Mouse (Mus musculus): ENCODE results near the gene Gm17657. TPM values are rescaled to one million over a fixed set of nuclear protein-coding genes. Genes with fewer than 3 reads are reported as not detected.
"Not testable (repeated sequence)": the region's sequence is repeated elsewhere in the genome, so short reads cannot be mapped to it uniquely, and the experiment has no call there.

Gm17657 gene
- polyA plus RNA-seq, 1 experiment from 2014 or later = not detected

DNA sequence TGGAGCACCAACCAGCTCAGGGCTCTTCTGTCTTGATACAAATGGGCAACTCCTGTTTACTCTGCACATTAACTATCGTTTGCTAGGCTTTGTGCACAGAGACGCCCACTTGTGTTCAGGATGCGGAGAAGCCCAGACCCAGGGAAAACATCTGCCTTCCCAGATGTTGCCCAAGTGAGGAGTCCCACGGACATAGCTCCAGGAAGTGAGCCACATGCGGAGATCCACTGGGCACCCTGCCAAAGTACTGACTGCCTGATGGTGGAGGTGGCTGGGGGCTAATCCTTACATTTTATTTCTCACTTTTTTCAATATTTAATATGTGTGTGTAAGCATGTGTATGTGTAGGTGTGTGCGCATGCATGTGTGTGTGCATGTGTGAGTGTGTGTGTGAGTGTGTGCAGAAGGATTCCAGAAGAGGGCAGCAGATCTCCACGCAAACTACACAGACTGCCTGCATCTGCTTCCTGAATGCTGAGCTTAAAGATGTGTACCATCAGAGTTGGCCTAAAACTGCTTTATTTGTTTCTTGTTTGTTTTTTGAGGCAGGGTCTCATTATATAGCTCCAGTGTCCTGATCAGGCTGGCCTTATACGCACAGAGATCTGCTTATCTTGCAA, 20.8 kb downstream of the Gm17657 start:
- WGBS = 91% methylated on average over 8 of the region's 8 CpGs
- ATAC-seq (replicated peaks; ENCODE audit: insufficient number of reproducible peaks, low FRiP score, low TSS enrichment, low read depth) = no peak

DNA sequence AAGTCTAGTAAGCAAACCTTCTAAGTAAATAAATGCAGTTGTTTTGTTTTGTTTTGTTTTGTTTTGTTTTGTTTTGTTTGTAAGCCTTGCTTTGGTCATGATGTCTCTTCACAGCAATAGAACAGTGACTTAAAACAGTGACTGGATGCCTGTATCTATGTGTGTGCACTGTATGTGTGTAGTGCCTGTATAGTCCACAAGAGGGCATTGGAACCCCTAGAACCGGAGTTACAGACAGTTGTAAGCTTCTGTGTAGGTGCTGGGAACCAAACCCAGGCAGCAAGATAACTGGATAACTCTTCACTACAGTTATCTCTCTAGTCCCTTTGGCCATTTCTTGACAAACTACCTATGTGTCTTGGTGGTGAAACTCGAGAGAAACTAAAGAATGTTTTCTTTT, 23.8 kb downstream of the Gm17657 start:
- Histone ChIP-seq H3K36me3 (replicated peaks; ENCODE audit: control insufficient read depth, insufficient read depth, low read depth, low read length) (no peaks in the 10 kb centered on the region), H3K4me3 (ENCODE audit: low read depth, low read length) (no peak overlapping the region), H3K27ac (replicated peaks; ENCODE audit: low read depth, low read length) (no peak overlapping the region), H3K9me3 (replicated peaks; ENCODE audit: control insufficient read depth, low read length) (no peaks in the 10 kb centered on the region), H3K27me3 (ENCODE audit: control insufficient read depth, insufficient read depth, low read length) (no peaks in the 10 kb centered on the region), H3K4me2 (ENCODE audit: low read depth, low read length) (no peak overlapping the region), H3K4me1 (ENCODE audit: control insufficient read depth, insufficient read depth, low read length) (no peaks in the 10 kb centered on the region), H3K9ac (replicated peaks; ENCODE audit: low read length) (no peak overlapping the region)
- DNase-seq (ENCODE audit: low spot score) (no peak), ATAC-seq (replicated peaks; ENCODE audit: insufficient number of reproducible peaks, low FRiP score, low TSS enrichment, low read depth) (no peak)
- 79% methylated on average over 2 of the region's 2 CpGs for WGBS

More for the DNA sequence above, 20.8 kb downstream of the Gm17657 start:
- Histone ChIP-seq H3K4me2 (ENCODE audit: low read depth, low read length) (no peak overlapping the region), H3K27me3 (ENCODE audit: control insufficient read depth, insufficient read depth, low read length) (no peaks in the 10 kb centered on the region), H3K9ac (replicated peaks; ENCODE audit: low read length) (no peak overlapping the region), H3K4me1 (ENCODE audit: control insufficient read depth, insufficient read depth, low read length) (no peaks in the 10 kb centered on the region), H3K27ac (replicated peaks; ENCODE audit: low read depth, low read length) (no peak overlapping the region), H3K9me3 (replicated peaks; ENCODE audit: control insufficient read depth, low read length) (no peaks in the 10 kb centered on the region), H3K4me3 (ENCODE audit: low read depth, low read length) (no peak overlapping the region), H3K36me3 (replicated peaks; ENCODE audit: control insufficient read depth, insufficient read depth, low read depth, low read length) (no peaks in the 10 kb centered on the region)
- no peak for DNase-seq (ENCODE audit: low spot score)

DNA sequence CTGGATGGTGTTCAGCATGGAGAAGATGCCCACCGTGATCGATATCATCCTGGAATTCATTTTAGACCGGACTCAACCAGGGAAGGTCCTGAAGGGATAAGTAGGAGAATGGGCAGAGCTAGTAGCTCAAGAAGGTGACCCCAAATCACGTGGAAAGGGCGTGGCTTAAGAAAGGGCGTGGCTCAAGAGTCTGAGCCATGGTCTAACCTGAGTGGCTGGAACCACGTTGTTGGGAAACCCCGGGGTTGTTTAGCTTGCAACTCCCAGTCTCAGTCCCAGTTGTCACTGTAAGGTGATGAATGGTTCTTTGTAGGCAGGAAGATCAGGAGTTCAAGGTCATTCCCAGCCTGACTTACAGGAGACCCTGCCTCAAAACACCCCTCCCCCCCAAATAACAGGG, 29.7 kb downstream of the Gm17657 start:
- no peak for DNase-seq (ENCODE audit: low spot score)
- WGBS = 76% methylated on average over 8 of the region's 8 CpGs

DNA sequence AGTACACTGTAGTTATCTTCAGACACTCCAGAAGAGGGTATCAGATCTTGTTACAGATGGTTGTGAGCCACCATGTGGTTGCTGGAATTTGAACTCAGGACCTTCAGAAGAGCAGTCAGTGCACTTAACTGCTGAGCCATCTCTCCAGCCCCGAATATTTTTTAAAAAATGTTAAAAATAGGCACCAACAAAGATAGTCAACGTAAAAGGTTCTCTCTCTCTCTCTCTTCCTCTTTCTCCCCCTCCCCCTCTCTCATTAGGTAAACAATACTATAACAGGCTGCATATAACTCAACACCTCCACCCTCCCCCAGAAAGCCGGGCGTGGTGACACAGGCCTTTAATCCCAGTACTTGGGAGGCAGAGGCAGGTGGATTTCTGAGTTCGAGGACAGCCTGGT, 30.8 kb downstream of the Gm17657 start:
- not testable (repeated sequence) for H3K4me2 ChIP-seq (ENCODE audit: low read depth, low read length); ATAC-seq (replicated peaks; ENCODE audit: insufficient number of reproducible peaks, low FRiP score, low TSS enrichment, low read depth); H3K27ac ChIP-seq (replicated peaks; ENCODE audit: low read depth, low read length); DNase-seq (ENCODE audit: low spot score); H3K27me3 ChIP-seq (ENCODE audit: control insufficient read depth, insufficient read depth, low read length); H3K9me3 ChIP-seq (replicated peaks; ENCODE audit: control insufficient read depth, low read length); H3K4me3 ChIP-seq (ENCODE audit: low read depth, low read length); H3K4me1 ChIP-seq (ENCODE audit: control insufficient read depth, insufficient read depth, low read length); H3K9ac ChIP-seq (replicated peaks; ENCODE audit: low read length); H3K36me3 ChIP-seq (replicated peaks; ENCODE audit: control insufficient read depth, insufficient read depth, low read depth, low read length)
- WGBS = 94% methylated on average over 5 of the region's 5 CpGs

More for the DNA sequence above, 29.7 kb downstream of the Gm17657 start:
- Histone ChIP-seq H3K4me1 (ENCODE audit: control insufficient read depth, insufficient read depth, low read length) (no peaks in the 10 kb centered on the region), H3K27ac (replicated peaks; ENCODE audit: low read depth, low read length) (no peak overlapping the region), H3K36me3 (replicated peaks; ENCODE audit: control insufficient read depth, insufficient read depth, low read depth, low read length) (no peaks in the 10 kb centered on the region), H3K4me3 (ENCODE audit: low read depth, low read length) (no peak overlapping the region), H3K9ac (replicated peaks; ENCODE audit: low read length) (no peak overlapping the region), H3K9me3 (replicated peaks; ENCODE audit: control insufficient read depth, low read length) (no peaks in the 10 kb centered on the region), H3K27me3 (ENCODE audit: control insufficient read depth, insufficient read depth, low read length) (no peaks in the 10 kb centered on the region), H3K4me2 (ENCODE audit: low read depth, low read length) (no peak overlapping the region)
- no peak for ATAC-seq (replicated peaks; ENCODE audit: insufficient number of reproducible peaks, low FRiP score, low TSS enrichment, low read depth)

DNA sequence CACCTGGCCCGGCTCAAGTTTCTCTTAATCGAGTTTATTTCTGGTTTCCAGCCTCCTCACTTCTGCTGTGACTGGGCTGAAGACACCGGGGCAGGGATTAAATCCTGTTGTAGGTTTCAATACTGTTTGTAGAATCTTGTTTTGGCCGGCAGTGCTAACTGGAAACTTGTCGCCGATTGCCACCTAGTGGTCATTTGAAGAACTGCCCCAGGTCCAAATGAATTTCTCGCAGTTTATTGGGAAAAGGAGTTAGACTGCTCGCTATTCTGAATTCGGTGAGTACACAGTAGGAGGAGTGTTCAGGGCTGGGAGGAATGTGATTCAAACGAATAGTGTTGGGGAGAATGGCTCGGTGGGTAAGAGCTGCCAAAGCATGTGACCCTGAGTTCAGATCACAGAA, 35.0 kb downstream of the Gm17657 start:
- Histone ChIP-seq H3K9me3 (replicated peaks; ENCODE audit: control insufficient read depth, low read length) (no peaks in the 10 kb centered on the region), H3K4me2 (ENCODE audit: low read depth, low read length) (no peak overlapping the region), H3K36me3 (replicated peaks; ENCODE audit: control insufficient read depth, insufficient read depth, low read depth, low read length) (no peaks in the 10 kb centered on the region), H3K4me3 (ENCODE audit: low read depth, low read length) (no peak overlapping the region), H3K4me1 (ENCODE audit: control insufficient read depth, insufficient read depth, low read length) (no peaks in the 10 kb centered on the region), H3K27ac (replicated peaks; ENCODE audit: low read depth, low read length) (no peak overlapping the region), H3K27me3 (ENCODE audit: control insufficient read depth, insufficient read depth, low read length) (no peaks in the 10 kb centered on the region), H3K9ac (replicated peaks; ENCODE audit: low read length) (no peak overlapping the region)
- ATAC-seq (replicated peaks; ENCODE audit: insufficient number of reproducible peaks, low FRiP score, low TSS enrichment, low read depth) (no peak), DNase-seq (ENCODE audit: low spot score) (peak; percentile 88)
- under 1% methylated on average over 11 of the region's 11 CpGs for WGBS

DNA sequence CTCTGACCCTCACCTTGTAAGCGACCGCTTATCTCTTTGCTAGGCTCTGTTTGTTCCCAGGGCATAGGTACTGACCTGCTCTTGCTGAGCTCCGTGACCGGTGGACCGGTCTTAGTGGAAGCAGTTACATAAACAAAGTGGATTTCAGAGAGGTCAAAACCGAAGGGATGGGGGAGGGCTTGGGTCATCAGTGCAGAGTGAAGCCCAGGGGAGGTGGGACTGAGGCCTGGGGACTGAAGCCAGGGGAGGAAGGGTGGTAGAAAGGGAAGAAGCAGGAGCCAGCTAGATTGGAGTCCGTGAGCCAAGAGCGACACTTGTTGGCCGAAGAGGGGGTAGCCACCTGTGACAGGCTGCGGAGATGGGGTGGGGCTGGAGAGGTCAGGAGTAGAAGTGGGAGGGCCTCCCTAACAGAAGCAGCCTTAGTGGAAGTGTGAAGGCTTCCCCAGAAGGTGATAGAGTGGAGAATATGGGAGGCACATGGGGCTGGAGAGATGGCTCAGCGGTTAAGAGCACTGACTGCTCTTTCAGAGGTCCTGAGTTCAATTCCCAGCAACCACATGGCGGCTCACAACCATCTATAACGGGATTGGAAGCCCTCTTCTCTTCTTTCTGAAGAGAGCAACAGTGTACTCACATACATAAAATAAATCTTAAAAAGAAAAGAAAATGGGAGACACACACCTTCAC, 36.3 kb downstream of the Gm17657 start:
- H3K9me3 ChIP-seq (replicated peaks; ENCODE audit: control insufficient read depth, low read length) = no peaks in the 10 kb centered on the region
- no peak overlapping the region for H3K4me2 ChIP-seq (ENCODE audit: low read depth, low read length)
- DNase-seq (ENCODE audit: low spot score) = peak; percentile 77
- no peaks in the 10 kb centered on the region for H3K4me1 ChIP-seq (ENCODE audit: control insufficient read depth, insufficient read depth, low read length)
- H3K27me3 ChIP-seq (ENCODE audit: control insufficient read depth, insufficient read depth, low read length) = no peaks in the 10 kb centered on the region
- 0 out of 2 replicates have a peak, but pooled peaks have one; percentile 42 for ATAC-seq (replicated peaks; ENCODE audit: insufficient number of reproducible peaks, low FRiP score, low TSS enrichment, low read depth)
- H3K36me3 ChIP-seq (replicated peaks; ENCODE audit: control insufficient read depth, insufficient read depth, low read depth, low read length) = no peaks in the 10 kb centered on the region
- no peak overlapping the region for H3K27ac ChIP-seq (replicated peaks; ENCODE audit: low read depth, low read length)
- 27% methylated on average over 13 of the region's 13 CpGs for WGBS
- no peak overlapping the region for H3K4me3 ChIP-seq (ENCODE audit: low read depth, low read length)
- no peak overlapping the region for H3K9ac ChIP-seq (replicated peaks; ENCODE audit: low read length)

DNA sequence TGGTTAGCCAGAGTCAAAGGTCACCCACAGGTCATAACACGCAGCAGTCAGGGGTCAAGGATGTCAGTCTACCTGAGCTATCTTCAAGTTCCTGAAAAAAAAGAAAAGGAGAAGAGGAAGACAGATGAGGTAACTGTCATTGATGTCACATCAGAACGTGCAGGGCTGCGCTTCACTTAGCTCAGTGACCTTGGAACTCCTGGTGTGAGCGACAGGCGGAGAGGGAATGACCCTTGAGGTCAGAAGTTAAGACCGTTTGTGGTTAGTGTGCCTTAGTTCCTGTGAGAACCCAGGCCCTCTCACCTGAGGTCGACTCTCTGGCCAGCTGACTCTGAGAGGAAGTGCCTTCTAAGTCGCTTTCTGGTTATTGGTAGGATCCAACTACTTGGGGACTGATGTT, 38.7 kb downstream of the Gm17657 start:
- DNase-seq (ENCODE audit: low spot score) = no peak
- H3K36me3 ChIP-seq (replicated peaks; ENCODE audit: control insufficient read depth, insufficient read depth, low read depth, low read length) = no peaks in the 10 kb centered on the region
- ATAC-seq (replicated peaks; ENCODE audit: insufficient number of reproducible peaks, low FRiP score, low TSS enrichment, low read depth) = no peak
- H3K4me1 ChIP-seq (ENCODE audit: control insufficient read depth, insufficient read depth, low read length) = no peaks in the 10 kb centered on the region
- H3K9ac ChIP-seq (replicated peaks; ENCODE audit: low read length) = no peak overlapping the region
- no peak overlapping the region for H3K27ac ChIP-seq (replicated peaks; ENCODE audit: low read depth, low read length)
- H3K27me3 ChIP-seq (ENCODE audit: control insufficient read depth, insufficient read depth, low read length) = no peaks in the 10 kb centered on the region
- no peak overlapping the region for H3K4me2 ChIP-seq (ENCODE audit: low read depth, low read length)
- H3K4me3 ChIP-seq (ENCODE audit: low read depth, low read length) = no peak overlapping the region
- 52% methylated on average over 8 of the region's 8 CpGs for WGBS
- no peaks in the 10 kb centered on the region for H3K9me3 ChIP-seq (replicated peaks; ENCODE audit: control insufficient read depth, low read length)

DNA sequence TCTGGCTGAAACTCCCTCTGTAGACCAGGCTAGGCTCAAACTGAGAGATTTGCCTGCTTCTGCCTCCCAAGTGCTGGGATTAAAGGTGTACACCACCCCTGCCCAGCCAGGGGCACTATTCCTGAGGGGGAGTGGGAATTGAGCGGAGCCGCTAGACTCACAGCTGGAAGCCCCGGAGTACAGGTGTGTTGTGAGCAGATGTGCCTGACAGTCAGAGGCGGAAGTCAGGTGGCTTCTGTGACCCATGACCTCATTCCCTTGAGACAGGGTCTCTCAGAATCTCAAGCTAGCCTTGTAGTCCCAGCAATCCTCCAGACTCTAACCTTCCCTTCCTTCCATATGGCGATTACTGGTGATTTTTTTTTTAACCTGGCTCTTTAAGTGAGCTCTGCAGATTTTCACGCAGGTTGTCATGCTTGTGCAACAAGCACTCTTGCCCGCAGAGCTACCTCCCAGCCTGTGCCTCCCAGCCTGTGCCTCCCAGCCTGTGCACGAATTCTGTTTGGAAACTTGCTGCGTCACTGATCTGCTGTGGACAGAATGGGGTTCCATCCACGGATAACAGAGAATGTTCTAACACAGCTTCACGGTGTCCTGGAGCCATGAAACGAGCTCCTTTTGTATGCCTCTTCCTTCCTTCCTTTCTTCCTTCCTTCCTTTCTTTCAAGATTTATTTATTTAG, 40.4 kb downstream of the Gm17657 start:
- Histone ChIP-seq H3K27me3 (ENCODE audit: control insufficient read depth, insufficient read depth, low read length) (no peaks in the 10 kb centered on the region), H3K36me3 (replicated peaks; ENCODE audit: control insufficient read depth, insufficient read depth, low read depth, low read length) (no peaks in the 10 kb centered on the region), H3K4me3 (ENCODE audit: low read depth, low read length) (no peak overlapping the region), H3K9ac (replicated peaks; ENCODE audit: low read length) (no peak overlapping the region), H3K4me1 (ENCODE audit: control insufficient read depth, insufficient read depth, low read length) (no peaks in the 10 kb centered on the region), H3K4me2 (ENCODE audit: low read depth, low read length) (no peak overlapping the region), H3K27ac (replicated peaks; ENCODE audit: low read depth, low read length) (no peak overlapping the region), H3K9me3 (replicated peaks; ENCODE audit: control insufficient read depth, low read length) (no peaks in the 10 kb centered on the region)
- no peak for DNase-seq (ENCODE audit: low spot score)
- ATAC-seq (replicated peaks; ENCODE audit: insufficient number of reproducible peaks, low FRiP score, low TSS enrichment, low read depth) = no peak
- 74% methylated on average over 12 of the region's 12 CpGs for WGBS
